ENCODE assay signal across 8 mouse cellular contexts in the genomic region with DNA sequence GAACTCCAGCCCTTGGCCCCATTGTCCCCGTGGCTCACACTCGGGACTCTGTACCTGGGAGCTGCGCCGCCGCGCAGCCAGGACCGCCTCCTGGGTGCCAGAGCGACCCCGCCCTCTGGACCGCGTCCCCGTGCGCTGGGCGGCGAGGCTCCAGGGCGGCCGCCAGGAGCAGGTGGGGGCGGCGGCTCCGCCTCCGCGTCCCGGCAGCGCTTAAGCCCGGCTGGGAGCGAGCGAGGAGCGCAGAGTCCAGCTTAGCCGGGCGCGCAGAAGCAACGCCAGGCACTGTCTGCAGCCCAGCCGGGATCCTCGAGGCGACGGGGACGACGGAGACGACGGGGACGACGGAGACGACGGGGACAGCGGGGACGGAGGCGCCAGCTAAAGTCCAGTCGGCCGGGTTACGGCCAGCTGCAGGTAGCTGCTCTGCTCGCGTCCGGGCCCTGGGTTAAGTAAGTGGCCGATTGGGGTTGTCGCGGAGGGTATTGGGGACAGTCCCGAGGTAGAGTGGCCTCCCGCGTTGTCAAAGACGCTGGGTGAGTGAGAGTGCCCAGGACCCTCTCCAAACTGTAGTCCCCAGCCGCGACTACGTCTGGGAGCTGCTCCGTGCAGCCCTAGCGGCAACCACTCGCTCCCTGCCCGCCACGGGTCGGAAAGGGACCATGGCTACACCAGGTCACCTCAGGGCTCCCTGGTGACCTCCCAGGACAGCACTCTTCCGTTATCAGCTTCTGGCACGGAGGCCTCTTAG. TPM values are rescaled to one million over a fixed set of nuclear protein-coding genes. Genes with fewer than 3 reads are reported as not detected.
DNase-seq lines count a peak whose midpoint lies in the region; ATAC-seq and TF ChIP-seq lines count a peak whose summit lies in the region.

Gene Wipf3 (plus strand): TSS at position 157 of the 748 bp plus-strand sequence.

- H3K27ac ChIP-seq in CH12.LX (ENCODE audit: insufficient read depth, low read depth), result no peak within 1 kb of the TSS
- H3K27ac ChIP-seq in forebrain, embryonic 10.5 days, result peak within 1 kb of the TSS; percentile 82
- H3K27ac ChIP-seq in heart, postnatal 0 days (ENCODE audit: low read depth), result peak within 1 kb of the TSS; percentile 67
- H3K27ac ChIP-seq in liver, postnatal 0 days (ENCODE audit: low read depth), result no peak within 1 kb of the TSS

- DNase-seq in CH12.LX (ENCODE audit: extremely low read depth), result no peak
- DNase-seq in brain, adult 2 months (ENCODE audit: low read depth, low spot score), result peak; percentile 87
- DNase-seq in forebrain, embryonic 10.5 days (ENCODE audit: extremely low spot score, low spot score), result peak; percentile 43
- DNase-seq in heart, postnatal 0 days (ENCODE audit: low spot score), result peak; percentile 73
- peak; percentile 83 to 89 for DNase-seq in kidney, postnatal 36 days
- peak; percentile 76 for DNase-seq in liver, postnatal 0 days
- DNase-seq in ovary, adult 18-20 months (ENCODE audit: low spot score), result peak; percentile 70
- DNase-seq in yolk sac, embryonic 10.5 days (ENCODE audit: low spot score), result peak; percentile 71

- TF ChIP-seq EP300 in CH12.LX (IDR thresholded peaks at IDR 0.05; ENCODE audit: low read length), result no peak
- TF ChIP-seq EP300 in heart, postnatal 0 days (IDR thresholded peaks at IDR 0.05; ENCODE audit: low read depth), result no peak
- no peak for TF ChIP-seq EP300 in liver, postnatal 0 days (IDR thresholded peaks at IDR 0.05; ENCODE audit: low read depth)

- WGBS in forebrain, embryonic 10.5 days, result under 1% methylated on average over 70 of the region's 71 CpGs
- under 1% methylated on average over 69 of the region's 71 CpGs for WGBS in heart, postnatal 0 days
- 1% methylated on average over 67 of the region's 71 CpGs for WGBS in liver, postnatal 0 days (ENCODE audit: insufficient replicate concordance)

- no peaks in the 10 kb centered on the region for H3K9me3 ChIP-seq in CH12.LX (replicated peaks; ENCODE audit: low read length)
- no peaks in the 10 kb centered on the region for H3K9me3 ChIP-seq in forebrain, embryonic 10.5 days
- no peaks in the 10 kb centered on the region for H3K9me3 ChIP-seq in heart, postnatal 0 days (replicated peaks; ENCODE audit: control insufficient read depth, low read length)
- no peaks in the 10 kb centered on the region for H3K9me3 ChIP-seq in liver, postnatal 0 days (ENCODE audit: low read length)

- peak; percentile 88 for ATAC-seq in heart, postnatal 0 days (ENCODE audit: insufficient read depth, low read depth)
- ATAC-seq in liver, postnatal 0 days, result peak; percentile 95

- H3K79me2 ChIP-seq in CH12.LX (replicated peaks; ENCODE audit: control insufficient read depth, extremely low read depth, insufficient read depth, poor library complexity, severe bottlenecking), result no peaks in the 10 kb centered on the region

- H3K4me2 ChIP-seq in CH12.LX (ENCODE audit: insufficient read depth, low read depth, poor library complexity, severe bottlenecking), result peak within 1 kb of the TSS; percentile 73
- peak within 1 kb of the TSS; percentile 96 for H3K4me2 ChIP-seq in heart, postnatal 0 days (ENCODE audit: low read depth, low read length)
- peak within 1 kb of the TSS; percentile 76 for H3K4me2 ChIP-seq in liver, postnatal 0 days (ENCODE audit: low read depth, low read length)

- peaks cover 19 to 80% of the 10 kb centered on the region in 2 experiments for H3K4me1 ChIP-seq in CH12.LX (ENCODE audit: control insufficient read depth in 1 of 2, insufficient read depth in 2 of 2)
- peaks cover 50% of the 10 kb centered on the region for H3K4me1 ChIP-seq in forebrain, embryonic 10.5 days
- peaks cover 7% of the 10 kb centered on the region; the same call in 1 of the 2 replicates for H3K4me1 ChIP-seq in heart, postnatal 0 days (ENCODE audit: control insufficient read depth, insufficient read depth)
- H3K4me1 ChIP-seq in liver, postnatal 0 days (ENCODE audit: insufficient read depth), result peaks cover 4% of the 10 kb centered on the region

- no peak for TF ChIP-seq RAD21 in CH12.LX (IDR thresholded peaks at IDR 0.05; ENCODE audit: low read depth, low read length)

- H3K9ac ChIP-seq in CH12.LX (ENCODE audit: insufficient read depth, low read depth), result peak within 1 kb of the TSS; percentile 36
- H3K9ac ChIP-seq in heart, postnatal 0 days (replicated peaks; ENCODE audit: low read depth, low read length), result peak within 1 kb of the TSS; percentile 68
- 0 out of 2 replicates have a peak within 1 kb of the TSS, but pooled peaks have one; percentile 19 for H3K9ac ChIP-seq in liver, postnatal 0 days (replicated peaks)

- peak within 1 kb of the TSS; percentile 52 to 85 (median 71) for H3K4me3 ChIP-seq in CH12.LX (replicated peaks in 1 of 3; ENCODE audit: low read depth in 2 of 3, low read length in 2 of 3, poor library complexity in 1 of 3)
- H3K4me3 ChIP-seq in forebrain, embryonic 10.5 days, result peak within 1 kb of the TSS; percentile 73
- H3K4me3 ChIP-seq in heart, postnatal 0 days (ENCODE audit: low read depth, low read length), result peak within 1 kb of the TSS; percentile 74
- H3K4me3 ChIP-seq in liver, postnatal 0 days (ENCODE audit: low read depth, low read length), result peak within 1 kb of the TSS; percentile 49

- peaks cover 23% of the 10 kb centered on the region for H3K27me3 ChIP-seq in CH12.LX (replicated peaks)
- H3K27me3 ChIP-seq in forebrain, embryonic 10.5 days (ENCODE audit: poor library complexity, severe bottlenecking), result peaks cover 62% of the 10 kb centered on the region
- 0 out of 2 replicates have a peak, but pooled peaks cover 14% of the 10 kb centered on the region for H3K27me3 ChIP-seq in heart, postnatal 0 days (ENCODE audit: control insufficient read depth, insufficient read depth, low read length)
- peaks cover 14% of the 10 kb centered on the region for H3K27me3 ChIP-seq in liver, postnatal 0 days (ENCODE audit: insufficient read depth, low read length)

- in situ Hi-C loops in CH12.LX (cut with MboI; ENCODE audit: low pct_ligation_motif_present, low pct_unique_long_range_greater_than_20kb, low sequenced_read_pairs), result no loop called here

- TF ChIP-seq CTCF in CH12.LX (conservative IDR thresholded peaks at IDR 0.05 in 1 of 2, IDR thresholded peaks at IDR 0.05 in 1 of 2; ENCODE audit: low read depth in 2 of 2, low read length in 2 of 2), result no peak
- TF ChIP-seq CTCF in heart, postnatal 0 days (IDR thresholded peaks at IDR 0.05; ENCODE audit: low read depth), result 0 out of 2 replicates have a peak, but pooled peaks have one; percentile 13
- no peak for TF ChIP-seq CTCF in liver, postnatal 0 days (IDR thresholded peaks at IDR 0.05; ENCODE audit: low read depth)

- no peak; the same call in 1 of the 2 replicates for TF ChIP-seq POLR2A in CH12.LX (IDR thresholded peaks at IDR 0.05; ENCODE audit: low read depth, low read length)

- no peaks in the 10 kb centered on the region for H3K36me3 ChIP-seq in CH12.LX (replicated peaks in 1 of 2; ENCODE audit: control insufficient read depth in 1 of 2, insufficient read depth in 1 of 2, low read length in 1 of 2)
- H3K36me3 ChIP-seq in forebrain, embryonic 10.5 days (replicated peaks), result no peaks in the 10 kb centered on the region
- no peaks in the 10 kb centered on the region for H3K36me3 ChIP-seq in heart, postnatal 0 days (replicated peaks; ENCODE audit: control insufficient read depth, insufficient read depth, low read length)
- H3K36me3 ChIP-seq in liver, postnatal 0 days (replicated peaks; ENCODE audit: insufficient read depth, low read length), result no peaks in the 10 kb centered on the region

- dilution Hi-C loops in CH12.LX (cut with MboI; ENCODE audit: extremely low pct_ligation_motif_present, extremely low pct_unique_long_range_greater_than_20kb, low sequenced_read_pairs), result no loop called here

TF ChIP-seq in CH12.LX, 34 proteins besides CTCF, POLR2A, EP300 and RAD21 (continues in another document):
- no peak for TF ChIP-seq NELFE (IDR thresholded peaks at IDR 0.05; ENCODE audit: low read depth, low read length)
- no peak for TF ChIP-seq MAX (IDR thresholded peaks at IDR 0.05; ENCODE audit: low read length)
- no peak for TF ChIP-seq KAT2A (IDR thresholded peaks at IDR 0.05; ENCODE audit: insufficient replicate concordance, low read length)
- no peak for TF ChIP-seq E2F4 (IDR thresholded peaks at IDR 0.05; ENCODE audit: insufficient replicate concordance, low read depth, low read length)
- peak; percentile 58; the same call in 1 of the 2 replicates for TF ChIP-seq NRF1 (IDR thresholded peaks at IDR 0.05; ENCODE audit: low read depth, low read length)
- TF ChIP-seq CHD1 (IDR thresholded peaks at IDR 0.05; ENCODE audit: low read depth, low read length), result no peak
- TF ChIP-seq USF1 (IDR thresholded peaks at IDR 0.05; ENCODE audit: low read depth, low read length), result no peak
- TF ChIP-seq MXI1 (IDR thresholded peaks at IDR 0.05; ENCODE audit: low read depth, low read length), result peak; percentile 33; the same call in 1 of the 2 replicates
- no peak for TF ChIP-seq ZKSCAN1 (IDR thresholded peaks at IDR 0.05; ENCODE audit: borderline replicate concordance, low read depth, low read length)
- no peak for TF ChIP-seq TCF12 (IDR thresholded peaks at IDR 0.05; ENCODE audit: low read depth, low read length)
- no peak for TF ChIP-seq JUND (conservative IDR thresholded peaks at IDR 0.05; ENCODE audit: low read depth, low read length)
- no peak for TF ChIP-seq ZNF384 (IDR thresholded peaks at IDR 0.05; ENCODE audit: low read depth, low read length)
- no peak for TF ChIP-seq PAX5 (IDR thresholded peaks at IDR 0.05; ENCODE audit: low read length)
- no peak for TF ChIP-seq MAFK (IDR thresholded peaks at IDR 0.05; ENCODE audit: insufficient replicate concordance, low read length)
- 0 out of 2 replicates have a peak, but pooled peaks have one; percentile 27 for TF ChIP-seq UBTF (IDR thresholded peaks at IDR 0.05; ENCODE audit: low read depth, low read length)
- no peak for TF ChIP-seq MEF2A (IDR thresholded peaks at IDR 0.05; ENCODE audit: borderline replicate concordance, low read depth, low read length)
- no peak for TF ChIP-seq JUN (IDR thresholded peaks at IDR 0.05; ENCODE audit: insufficient read depth, low read depth, low read length)
- no peak for TF ChIP-seq IRF4 (IDR thresholded peaks at IDR 0.05; ENCODE audit: low read depth, low read length)
- no peak for TF ChIP-seq SIN3A (IDR thresholded peaks at IDR 0.05; ENCODE audit: low read length)
- no peak for TF ChIP-seq GABPA (IDR thresholded peaks at IDR 0.05; ENCODE audit: insufficient replicate concordance, low read depth, low read length)
- TF ChIP-seq HCFC1 (IDR thresholded peaks at IDR 0.05; ENCODE audit: low read depth, low read length), result no peak

RNA-seq across cellular contexts. Expression of gene Wipf3, which starts in this region (rescaled TPM):
- 0.63 and 1.2 TPM in 2 replicates for total RNA-seq in CH12.LX (2012; rRNA removed)
- 0.35 and 0.64 TPM in 2 replicates for total RNA-seq in CH12.LX (2014; rRNA removed)
- polyA plus RNA-seq in CH12.LX (2012; ENCODE audit: insufficient read length, low read depth), result 0.97 and 1.3 TPM in 2 replicates
- polyA plus RNA-seq in forebrain, embryonic 10.5 days (2016; fragmentation: Nextera tagmentation; extraction: Ambion mirVana), result 0.72 and 0.90 TPM in 2 replicates
- total RNA-seq in heart, postnatal 0 days (2014; rRNA removed; ENCODE audit: low replicate concordance), result 5.3 and 5.8 TPM in 2 replicates
- polyA plus RNA-seq in heart, postnatal 0 days (2015; fragmentation: Nextera tagmentation; extraction: Ambion mirVana), result 2.3 and 2.5 TPM in 2 replicates
- 0.31 and 0.34 TPM in 2 replicates for polyA plus RNA-seq in liver, postnatal 0 days (2015; fragmentation: Nextera tagmentation; extraction: Ambion mirVana)

Comparison
In these comparisons a context has a peak if more than half of its experiments do, and no peak if none do; other contexts are left out.
1. Peak in DNase-seq, H3K4me3 ChIP-seq and H3K27ac ChIP-seq in forebrain, embryonic 10.5 days; RNA of the gene not detected or under 1 TPM.
2. Peak in DNase-seq, ATAC-seq, H3K4me3 ChIP-seq, H3K9ac ChIP-seq and H3K4me2 ChIP-seq in liver, postnatal 0 days; RNA of the gene not detected or under 1 TPM.